Mouse (Mus musculus): ENCODE results near the gene Tent5b.

- TF ChIP-seq POLR2A (IDR thresholded peaks at IDR 0.05; ENCODE audit: insufficient read depth, low read length) = peak; percentile 68
- TF ChIP-seq CTCF (IDR thresholded peaks at IDR 0.05; ENCODE audit: low read depth, low read length) = no peak
These were observed 18.3 kb downstream of the Tent5b start, which contains the start of gene Trnp1 for GRCm38 (mm10) chr4:133498160-133498724.

Data from ES-Bruce4 (cell line).